Mouse (Mus musculus) heart, embryonic 13.5 days (tissue): ENCODE results near the gene Rhox9. TPM values are rescaled to one million over a fixed set of nuclear protein-coding genes. Genes with fewer than 3 reads are reported as not detected.
"Not testable (repeated sequence)": the region's sequence is repeated elsewhere in the genome, so short reads cannot be mapped to it uniquely, and the experiment has no call there.

Source experiments
- ATAC-seq: fragments of 200-750 bp; cut with Nextera tagmentation; 2 replicates; pipeline ENCODE4 v1.8.0; 2017; ENCODE audit warnings: moderate TSS enrichment; ENCODE audit not compliant: insufficient number of reproducible peaks, low FRiP score, low TSS enrichment; ENCODE audit errors: extremely low read depth
- H3K27ac ChIP-seq: fragments of 300-500 bp; sonication (generic); replicated peaks from 2 replicates; pipeline ENCODE4 v1.5.1; 2015; ENCODE audit warnings: moderate library complexity, mild to moderate bottlenecking, inconsistent platforms
- H3K27me3 ChIP-seq: fragments of 300-500 bp; sonication (generic); replicated peaks from 2 replicates; pipeline ENCODE4 v1.6.1; 2015; ENCODE audit warnings: mild to moderate bottlenecking, inconsistent platforms
- H3K36me3 ChIP-seq: fragments of 300-500 bp; sonication (generic); 2 replicates; pipeline ENCODE4 v1.6.1; 2015; ENCODE audit warnings: mild to moderate bottlenecking, inconsistent platforms
- H3K4me1 ChIP-seq: fragments of 300-500 bp; sonication (generic); 2 replicates; pipeline ENCODE4 v1.6.1; 2015; ENCODE audit warnings: inconsistent platforms
- H3K4me2 ChIP-seq: fragments of 300-500 bp; sonication (generic); 2 replicates; pipeline ENCODE4 v1.6.1; 2015; ENCODE audit warnings: inconsistent platforms, mild to moderate bottlenecking, moderate library complexity
- H3K4me3 ChIP-seq: fragments of 300-500 bp; sonication (generic); 2 replicates; pipeline ENCODE4 v1.5.1; 2015; ENCODE audit warnings: moderate library complexity, mild to moderate bottlenecking, inconsistent platforms
- H3K9ac ChIP-seq: fragments of 300-500 bp; sonication (generic); 2 replicates; pipeline ENCODE4 v1.6.1; 2015; ENCODE audit warnings: inconsistent platforms, mild to moderate bottlenecking, moderate library complexity
- H3K9me3 ChIP-seq: fragments of 300-500 bp; sonication (generic); 2 replicates; pipeline ENCODE4 v1.6.1; 2016; ENCODE audit warnings: inconsistent platforms
- WGBS: fragments of 180-500 bp; shearing (Covaris S2); methylation state at CpG from one replicate; pipeline ENCODE4 v1.1.7; 2015; ENCODE audit warnings: mixed read lengths; 5-methylcytosine and 5-hydroxymethylcytosine counted together
- polyA plus RNA-seq: library from polyadenylated mRNA; unstranded; fragments of >200 nt; fragmentation: Nextera tagmentation; extraction: Ambion mirVana; gene quantifications from 2 replicates; pipeline ENCODE4 v1.2.1, GENCODE M21; 2015

Rhox9 gene
- polyA plus RNA-seq: not detected in 2 replicates

DNA sequence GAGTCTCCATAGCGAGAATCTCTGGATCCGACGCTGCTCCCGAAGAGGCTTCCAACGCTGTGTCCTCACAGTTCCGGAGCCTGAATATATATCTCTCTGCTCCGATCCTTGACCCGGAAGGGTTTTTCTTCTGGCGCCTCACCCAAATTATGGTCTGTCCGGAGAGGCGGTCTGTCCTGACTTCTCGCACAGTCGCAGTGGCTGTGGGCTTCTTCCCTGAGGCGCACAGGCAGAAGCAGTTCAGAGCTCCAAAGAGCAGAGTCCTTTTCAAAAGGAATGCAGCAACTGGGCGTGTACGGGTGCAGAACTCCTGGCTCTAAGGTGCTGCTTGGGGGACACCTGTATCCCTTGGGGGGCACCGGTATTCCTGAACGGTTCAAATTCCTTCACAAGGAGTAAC is at the start of gene Rhox9:
Gene Rhox9, minus strand, starts transcription at position 101 of the 400 bp plus-strand sequence.
- H3K9me3 ChIP-seq, H3K27ac ChIP-seq, H3K36me3 ChIP-seq, H3K9ac ChIP-seq, H3K4me2 ChIP-seq, ATAC-seq, H3K4me1 ChIP-seq, H3K4me3 ChIP-seq, H3K27me3 ChIP-seq: not testable (repeated sequence)
- 79% methylated on average over 9 of the region's 18 CpGs for WGBS

DNA sequence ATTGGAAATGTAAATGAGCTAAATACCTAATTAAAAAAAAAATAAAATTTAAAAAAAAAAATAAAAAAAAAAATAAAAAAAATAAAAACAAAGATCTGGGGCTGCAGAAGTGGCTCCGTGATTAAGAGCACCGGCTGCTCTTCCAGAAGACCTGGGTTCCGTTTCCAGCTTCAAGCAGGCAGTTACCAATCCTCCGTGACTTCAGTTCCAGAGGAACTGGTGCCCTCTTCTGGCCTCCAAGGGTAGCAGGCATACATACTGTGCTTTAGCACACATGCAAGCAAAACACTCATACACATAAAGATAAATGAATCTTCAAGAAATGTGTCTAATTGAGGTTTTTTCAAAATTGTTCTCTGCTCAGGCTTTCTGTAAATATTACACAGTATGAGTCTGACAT is 14.7 kb upstream of the Rhox9 start:
- ATAC-seq: no peak
- no peaks in the 10 kb centered on the region for H3K36me3 ChIP-seq
- WGBS: 66% methylated on average over 4 of the region's 4 CpGs

DNA sequence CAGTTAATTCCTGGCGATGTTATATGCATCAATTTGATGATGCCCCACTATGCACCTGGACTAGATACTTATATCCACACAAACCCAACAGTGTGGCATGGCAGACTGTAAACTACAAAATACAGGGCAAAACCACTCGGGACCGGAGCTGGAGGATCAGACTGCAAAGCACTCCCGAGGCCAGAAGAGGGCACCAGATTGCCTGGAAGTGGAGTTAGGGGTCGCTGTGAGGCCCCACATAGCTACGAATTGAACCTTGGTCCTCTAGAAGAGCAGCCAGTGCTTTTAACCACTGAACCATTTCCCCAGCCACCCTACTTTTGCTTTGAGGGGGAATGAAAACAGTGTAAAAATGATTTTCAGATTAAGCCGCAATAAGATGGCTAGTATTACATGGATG is 7.0 kb upstream of the Rhox9 start:
- no peaks in the 10 kb centered on the region for H3K27me3 ChIP-seq
- H3K4me3 ChIP-seq: no peak overlapping the region
- H3K27ac ChIP-seq: no peak overlapping the region
- no peaks in the 10 kb centered on the region for H3K36me3 ChIP-seq
- H3K4me2 ChIP-seq: no peak overlapping the region
- no peaks in the 10 kb centered on the region for H3K9me3 ChIP-seq
- no peak overlapping the region for H3K9ac ChIP-seq
- no peak for ATAC-seq
- no peaks in the 10 kb centered on the region for H3K4me1 ChIP-seq
- WGBS: 39% methylated on average over 7 of the region's 7 CpGs

More for the DNA sequence above, 14.7 kb upstream of the Rhox9 start:
- no peak overlapping the region for H3K9ac ChIP-seq
- H3K4me2 ChIP-seq: no peak overlapping the region
- H3K27ac ChIP-seq: no peak overlapping the region
- H3K27me3 ChIP-seq: no peaks in the 10 kb centered on the region
- no peaks in the 10 kb centered on the region for H3K9me3 ChIP-seq
- H3K4me3 ChIP-seq: no peak overlapping the region
- no peaks in the 10 kb centered on the region for H3K4me1 ChIP-seq

DNA sequence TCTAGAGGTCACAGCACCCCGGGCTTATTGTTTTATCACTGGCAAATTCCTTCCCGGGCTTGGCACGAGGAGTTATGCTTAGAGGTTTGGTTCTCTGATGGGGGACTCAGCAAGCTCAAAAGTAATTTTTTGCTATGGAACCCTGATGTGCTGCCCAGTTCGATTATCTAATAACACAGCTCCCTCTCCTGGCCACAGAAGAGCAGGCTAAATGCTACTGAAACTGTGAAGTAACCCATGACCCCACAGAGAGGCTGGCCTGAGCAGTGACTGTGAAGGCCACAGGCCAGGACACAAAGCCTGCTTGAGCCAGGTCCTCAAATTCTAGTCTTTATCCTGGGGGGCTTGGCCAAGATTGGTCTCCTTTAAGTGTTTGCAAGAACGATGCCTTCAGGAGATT is 2.2 kb upstream of the Rhox9 start:
- ATAC-seq: no peak
- no peaks in the 10 kb centered on the region for H3K36me3 ChIP-seq
- WGBS: 47% methylated on average over 5 of the region's 5 CpGs
- H3K4me3 ChIP-seq: no peak overlapping the region
- H3K4me1 ChIP-seq: no peaks in the 10 kb centered on the region
- H3K9ac ChIP-seq: no peak overlapping the region
- H3K9me3 ChIP-seq: no peaks in the 10 kb centered on the region
- no peaks in the 10 kb centered on the region for H3K27me3 ChIP-seq
- H3K27ac ChIP-seq: no peak overlapping the region
- no peak overlapping the region for H3K4me2 ChIP-seq

DNA sequence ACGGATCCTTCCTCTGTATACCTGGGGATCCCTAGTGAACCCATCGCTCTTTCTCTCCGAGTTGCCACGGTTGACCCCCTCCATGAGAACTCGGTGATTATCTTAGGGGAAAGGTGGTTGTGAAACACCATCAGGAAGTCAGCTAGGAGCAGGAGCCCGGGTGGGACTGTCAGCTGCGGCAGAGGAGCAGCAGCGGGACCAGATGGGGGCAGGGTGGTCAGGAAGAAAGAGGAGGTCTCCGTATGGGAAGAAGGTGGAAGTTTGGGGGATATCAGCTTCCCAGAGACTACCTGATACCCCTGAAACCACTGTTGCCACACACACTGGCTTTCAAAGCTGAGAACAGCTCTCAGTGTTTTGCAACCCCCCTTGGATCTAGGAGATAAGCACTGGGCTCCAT is 4.4 kb downstream of the Rhox9 start, which contains the start of gene Rhox7b:
Gene Rhox7b, minus strand, starts transcription at position 101 of the 400 bp plus-strand sequence.
- H3K27me3 ChIP-seq, H3K4me2 ChIP-seq, H3K9me3 ChIP-seq, H3K36me3 ChIP-seq, H3K4me3 ChIP-seq, H3K9ac ChIP-seq, H3K4me1 ChIP-seq, H3K27ac ChIP-seq, ATAC-seq: not testable (repeated sequence)
- WGBS: 62% methylated on average over 9 of the region's 9 CpGs

DNA sequence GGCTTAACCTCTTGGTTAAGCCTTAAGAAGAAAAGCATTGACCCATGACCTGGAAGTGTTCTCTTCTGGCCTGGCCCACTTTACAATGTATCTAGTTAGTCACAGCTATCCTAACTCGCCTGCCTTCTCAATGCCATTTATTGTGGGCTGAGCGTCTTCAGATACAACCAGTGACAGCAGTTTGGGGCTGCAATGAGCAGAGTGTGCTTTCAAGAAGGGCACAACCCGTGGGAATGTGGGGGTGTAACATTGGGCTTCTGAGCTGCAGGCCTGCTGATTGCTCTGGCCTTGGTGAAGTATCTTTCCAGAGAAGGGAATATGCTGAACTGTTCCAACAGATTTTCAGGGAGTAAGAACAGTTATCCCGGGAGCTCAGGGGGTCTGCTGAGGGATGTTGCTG is 22.7 kb downstream of the Rhox9 start, which contains the start of gene Rhox8:
Gene Rhox8, minus strand, starts transcription at position 101 of the 400 bp plus-strand sequence.
- Histone ChIP-seq H3K27me3 (no peaks in the 10 kb centered on the region), H3K4me2 (no peak within 1 kb of the TSS), H3K4me1 (no peaks in the 10 kb centered on the region), H3K9ac (no peak within 1 kb of the TSS), H3K36me3 (no peaks in the 10 kb centered on the region), H3K27ac (no peak within 1 kb of the TSS), H3K4me3 (no peak within 1 kb of the TSS), H3K9me3 (no peaks in the 10 kb centered on the region)
- no peak for ATAC-seq
- WGBS: 59% methylated on average over 4 of the region's 4 CpGs

DNA sequence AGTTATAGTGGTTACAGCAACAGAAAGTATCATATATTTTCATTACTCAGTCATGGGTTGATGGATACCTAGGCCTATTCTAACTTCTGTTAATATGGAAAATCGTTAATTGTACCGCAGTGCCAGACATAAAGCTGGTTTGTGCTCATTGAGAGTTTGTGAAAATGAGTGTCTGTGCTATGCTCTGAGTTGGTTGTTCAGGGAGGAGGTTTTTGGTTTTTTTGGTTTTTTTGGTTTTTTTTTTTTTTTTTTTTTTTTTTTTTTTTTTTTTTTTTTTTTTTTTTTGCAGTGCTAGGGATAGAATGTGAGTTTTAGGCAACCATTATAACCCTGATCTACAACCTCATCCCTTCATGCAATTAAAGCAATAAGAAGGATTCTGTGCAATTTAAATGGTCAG is 29.9 kb downstream of the Rhox9 start:
- Histone ChIP-seq H3K9ac (no peak overlapping the region), H3K27me3 (no peaks in the 10 kb centered on the region), H3K4me2 (no peak overlapping the region), H3K4me3 (no peak overlapping the region), H3K27ac (no peak overlapping the region), H3K36me3 (no peaks in the 10 kb centered on the region), H3K9me3 (no peaks in the 10 kb centered on the region), H3K4me1 (no peaks in the 10 kb centered on the region)
- WGBS: 98% methylated on average over 2 of the region's 2 CpGs
- ATAC-seq: no peak

Other genes starting within 250 kb of the Rhox9 start
- not detected in 2 replicates for gene Rhox3h, start 233.0 kb downstream of the Rhox9 start, polyA plus RNA-seq
- gene Rhox2h, start 228.5 kb downstream of the Rhox9 start, polyA plus RNA-seq: not detected in 2 replicates
- 10.6 and 12.4 TPM in 2 replicates for gene Rhox5, start 96.9 kb downstream of the Rhox9 start, polyA plus RNA-seq
- gene Rhox6, start 74.9 kb downstream of the Rhox9 start, polyA plus RNA-seq: not detected in 2 replicates
- gene Rhox7a, start 70.1 kb downstream of the Rhox9 start, polyA plus RNA-seq: not detected in 2 replicates
- not detected in 2 replicates for gene Rhox8, start 22.8 kb downstream of the Rhox9 start, polyA plus RNA-seq
- gene Rhox7b, start 4.5 kb downstream of the Rhox9 start, polyA plus RNA-seq: not detected in 2 replicates
- not detected in 2 replicates for gene Btg1-ps1, start 117.0 kb upstream of the Rhox9 start, polyA plus RNA-seq
- not detected in 2 replicates for gene Btg1-ps2, start 141.3 kb upstream of the Rhox9 start, polyA plus RNA-seq
- gene Rhox10, start 164.7 kb upstream of the Rhox9 start, polyA plus RNA-seq: not detected in 2 replicates
- gene Rhox11, start 183.4 kb upstream of the Rhox9 start, polyA plus RNA-seq: not detected in 2 replicates
- not detected in 2 replicates for gene Rhox12, start 209.1 kb upstream of the Rhox9 start, polyA plus RNA-seq
- not detected in 2 replicates for gene Rhox13, start 219.4 kb upstream of the Rhox9 start, polyA plus RNA-seq